Comparison of ENCODE assay signal across 9 mouse cellular contexts in genomic region chr8:46502333-46503071, GRCm38 (mm10). TPM values are rescaled to one million over a fixed set of nuclear protein-coding genes. Genes with fewer than 3 reads are reported as not detected.
DNase-seq lines count a peak whose midpoint lies in the region; ATAC-seq and TF ChIP-seq lines count a peak whose summit lies in the region.
"Had no signal": no experiment of that assay in that cellular context is flagged by ENCODE, and none has a peak within 500 bp of the region (broad histone marks: within the 10 kb centered on the region; RNA-seq: fewer than 3 reads in every experiment).

No protein-coding gene starts in this region.

- WGBS in heart, embryonic 11.5 days (ENCODE audit: insufficient replicate concordance): 19% methylated on average over 19 of the region's 19 CpGs
- WGBS in hindbrain, embryonic 15.5 days: 19% methylated on average over 19 of the region's 19 CpGs
- 19% methylated on average over 19 of the region's 19 CpGs for WGBS in midbrain, embryonic 11.5 days

- H3K4me1 ChIP-seq in heart, embryonic 11.5 days (ENCODE audit: control insufficient read depth, insufficient read depth, low read length): peaks cover 28% of the 10 kb centered on the region
- peaks cover 6% of the 10 kb centered on the region for H3K4me1 ChIP-seq in hindbrain, embryonic 15.5 days (replicated peaks)
- H3K4me1 ChIP-seq in midbrain, embryonic 11.5 days (ENCODE audit: control insufficient read depth, insufficient read depth, low read length): 0 out of 2 replicates have a peak, but pooled peaks cover 3% of the 10 kb centered on the region

- no peak for TF ChIP-seq CTCF in brain, embryonic 14.5 days (IDR thresholded peaks at IDR 0.05; ENCODE audit: borderline replicate concordance, extremely low read depth, insufficient read depth, insufficient read length)

- no peak overlapping the region for H3K27ac ChIP-seq in heart, embryonic 11.5 days (ENCODE audit: low read depth, low read length)
- H3K27ac ChIP-seq in hindbrain, embryonic 15.5 days (replicated peaks): no peak overlapping the region
- no peak overlapping the region for H3K27ac ChIP-seq in midbrain, embryonic 11.5 days (ENCODE audit: low read depth, low read length)

- H3K4me2 ChIP-seq in heart, embryonic 11.5 days: peak overlapping the region; percentile 56
- peak overlapping the region; percentile 53 for H3K4me2 ChIP-seq in hindbrain, embryonic 15.5 days
- H3K4me2 ChIP-seq in midbrain, embryonic 11.5 days: peak overlapping the region; percentile 28

- H3K9ac ChIP-seq in heart, embryonic 11.5 days (ENCODE audit: low read depth, low read length): peak overlapping the region; percentile 22; the same call in 1 of the 2 replicates
- 0 out of 2 replicates have a peak overlapping the region, but pooled peaks have one; percentile 24 for H3K9ac ChIP-seq in hindbrain, embryonic 15.5 days
- H3K9ac ChIP-seq in midbrain, embryonic 11.5 days (ENCODE audit: low read length): no peak overlapping the region; the same call in 1 of the 2 replicates

- H3K4me3 ChIP-seq in heart, embryonic 11.5 days (ENCODE audit: low read depth, low read length): peak overlapping the region; percentile 31; the same call in 1 of the 2 replicates
- H3K4me3 ChIP-seq in hindbrain, embryonic 15.5 days: peak overlapping the region; percentile 39
- no peak overlapping the region for H3K4me3 ChIP-seq in midbrain, embryonic 11.5 days (ENCODE audit: low read depth, low read length)

- no peaks in the 10 kb centered on the region for H3K36me3 ChIP-seq in heart, embryonic 11.5 days (ENCODE audit: control insufficient read depth, insufficient read depth, low read length)
- H3K36me3 ChIP-seq in hindbrain, embryonic 15.5 days: peaks cover 15% of the 10 kb centered on the region
- no peaks in the 10 kb centered on the region for H3K36me3 ChIP-seq in midbrain, embryonic 11.5 days (ENCODE audit: control insufficient read depth, insufficient read depth, low read length)

- H3K9me3 ChIP-seq in heart, embryonic 11.5 days (replicated peaks; ENCODE audit: control insufficient read depth, low read length): no peaks in the 10 kb centered on the region
- H3K9me3 ChIP-seq in hindbrain, embryonic 15.5 days: no peaks in the 10 kb centered on the region
- no peaks in the 10 kb centered on the region for H3K9me3 ChIP-seq in midbrain, embryonic 11.5 days (ENCODE audit: control insufficient read depth, low read length)

- no peaks in the 10 kb centered on the region for H3K27me3 ChIP-seq in heart, embryonic 11.5 days (ENCODE audit: control insufficient read depth, insufficient read depth, low read length)
- H3K27me3 ChIP-seq in hindbrain, embryonic 15.5 days: no peaks in the 10 kb centered on the region
- H3K27me3 ChIP-seq in midbrain, embryonic 11.5 days (ENCODE audit: control insufficient read depth, insufficient read depth, low read length): no peaks in the 10 kb centered on the region

- TF ChIP-seq POLR2A in brain, embryonic 14.5 days (IDR thresholded peaks at IDR 0.05; ENCODE audit: borderline replicate concordance, extremely low read depth, insufficient read depth, insufficient read length, poor library complexity, severe bottlenecking): no peak

- ATAC-seq in heart, embryonic 11.5 days (replicated peaks; ENCODE audit: insufficient number of reproducible peaks, low FRiP score, low TSS enrichment): no peak
- peak; percentile 55; the same call in 1 of the 2 replicates for ATAC-seq in hindbrain, embryonic 15.5 days (ENCODE audit: low FRiP score, low read depth)
- no peak for ATAC-seq in midbrain, embryonic 11.5 days (ENCODE audit: low FRiP score)

- no peak for DNase-seq in heart, adult 8-10 months (ENCODE audit: low spot score)
- DNase-seq in brain, embryonic 14.5 days (ENCODE audit: low read depth): peak; percentile 25
- DNase-seq in midbrain, embryonic 11.5 days (ENCODE audit: low spot score, missing footprints): peak; percentile 86
- no peak for DNase-seq in layer of hippocampus, adult 9-10 months (ENCODE audit: low spot score)
- no peak for DNase-seq in frontal cortex, postnatal 14 days (ENCODE audit: low spot score in 2 of 2)
- no peak for DNase-seq in left cerebral cortex, adult 18-20 months (ENCODE audit: low spot score in 2 of 2)

RNA-seq across cellular contexts. Expression of gene Acsl1, which starts 31.7 kb away (rescaled TPM):
- polyA plus RNA-seq in heart, embryonic 11.5 days (2014; fragmentation: Nextera tagmentation; extraction: Ambion mirVana): 16.4 and 20.3 TPM in 2 replicates
- total RNA-seq in heart, adult 8-10 months (2022): 100 to 1,000 TPM; 930 to 978 (median 952) TPM
- polyA plus RNA-seq in brain, embryonic 14.5 days (2012; rRNA removed): 9.8 and 17.7 TPM in 2 replicates
- 18.4 TPM in 2 replicates for polyA plus RNA-seq in hindbrain, embryonic 15.5 days (2015; fragmentation: Nextera tagmentation; extraction: Ambion mirVana)
- 9.0 and 9.6 TPM in 2 replicates for polyA plus RNA-seq in midbrain, embryonic 11.5 days (2014; fragmentation: Nextera tagmentation; extraction: Ambion mirVana)
- total RNA-seq in left cerebral cortex, adult 18-20 months (2021): 10 to 100 TPM; 45.3 to 49.5 TPM

RNA-seq across cellular contexts. Expression of gene Cenpu, which starts 49.3 kb away (rescaled TPM):
- polyA plus RNA-seq in heart, embryonic 11.5 days (2014; fragmentation: Nextera tagmentation; extraction: Ambion mirVana): 14.9 and 18.4 TPM in 2 replicates
- total RNA-seq in heart, adult 8-10 months (2022): 1 to 10 TPM in 2 of 4 experiments, under 1 TPM in 2; 0.65 to 1.1 (median 0.96) TPM
- polyA plus RNA-seq in brain, embryonic 14.5 days (2012; rRNA removed): 4.0 and 7.1 TPM in 2 replicates
- 6.4 and 6.9 TPM in 2 replicates for polyA plus RNA-seq in hindbrain, embryonic 15.5 days (2015; fragmentation: Nextera tagmentation; extraction: Ambion mirVana)
- polyA plus RNA-seq in midbrain, embryonic 11.5 days (2014; fragmentation: Nextera tagmentation; extraction: Ambion mirVana): 32.6 and 35.3 TPM in 2 replicates
- 1 to 10 TPM; 2.6 TPM for total RNA-seq in left cerebral cortex, adult 18-20 months (2021)
- total RNA-seq: gastrocnemius, adult 18-20 months had no signal

Comparison
In these comparisons a context has a peak if more than half of its experiments do, and no peak if none do; other contexts are left out.
1. DNase-seq: peak in brain, embryonic 14.5 days (single experiment) and midbrain, embryonic 11.5 days (single experiment); none in heart, adult 8-10 months (single experiment), layer of hippocampus, adult 9-10 months (single experiment), frontal cortex, postnatal 14 days (0 of 2) and left cerebral cortex, adult 18-20 months (0 of 2).
2. Peak in every context shown above with its lines, with median percentiles within 50 percentile points of each other: H3K4me2 ChIP-seq.